Mouse (Mus musculus) CH12.LX (cell line): Measurements from ENCODE around the gene Lbx2. TPM values are rescaled to one million over a fixed set of nuclear protein-coding genes. Genes with fewer than 3 reads are reported as not detected.

Experiments used
- DNase-seq: peaks from one replicate; pipeline ENCODE4 v3.0.0-alpha.2; 2013; ENCODE audit errors: extremely low read depth
- H3K27ac ChIP-seq: 2 replicates; pipeline ENCODE4 v1.5.1; 2012; ENCODE audit warnings: low read depth, mild to moderate bottlenecking, control low read depth, moderate library complexity; ENCODE audit not compliant: insufficient read depth
- H3K27me3 ChIP-seq: replicated peaks from 2 replicates; pipeline ENCODE3; 2012; ENCODE audit warnings: inconsistent platforms
- H3K36me3 ChIP-seq, 2 experiments: replicated peaks in 1 of 2; 2 replicates each; pipeline versions ENCODE3 to v1.6.1; 2012; ENCODE audit warnings: inconsistent platforms in 1 of 2, low read length in 1 of 2, mild to moderate bottlenecking in 1 of 2, mixed read lengths in 1 of 2, moderate library complexity in 1 of 2; ENCODE audit not compliant: control insufficient read depth in 1 of 2, insufficient read depth in 1 of 2
- H3K4me1 ChIP-seq, 2 experiments: 2 replicates each; pipeline ENCODE4 v1.6.1; 2012; ENCODE audit warnings: inconsistent platforms in 1 of 2, moderate library complexity in 1 of 2; ENCODE audit not compliant: insufficient read depth in 2 of 2, control insufficient read depth in 1 of 2
- H3K4me2 ChIP-seq: 2 replicates; pipeline ENCODE4 v1.6.1; 2012; ENCODE audit warnings: low read depth, mild to moderate bottlenecking, control low read depth; ENCODE audit not compliant: poor library complexity, insufficient read depth, severe bottlenecking
- H3K4me3 ChIP-seq, 3 experiments: fragments of 150-350 bp in 1 of 3; sonication (generic) in 1 of 3; replicated peaks in 1 of 3; 2 replicates each; pipeline versions ENCODE3 to v1.5.1; 2011 to 2012; ENCODE audit warnings: low read depth in 2 of 3, low read length in 2 of 3, mild to moderate bottlenecking in 2 of 3, moderate library complexity in 2 of 3, control low read depth in 1 of 3, improper control_type of control experiment in 1 of 3, inconsistent platforms in 1 of 3, mixed read lengths in 1 of 3; ENCODE audit not compliant: poor library complexity in 1 of 3
- H3K79me2 ChIP-seq: replicated peaks from 2 replicates; pipeline ENCODE4 v1.6.1; 2012; ENCODE audit warnings: mild to moderate bottlenecking, moderate library complexity; ENCODE audit not compliant: control insufficient read depth, poor library complexity, insufficient read depth, severe bottlenecking; ENCODE audit errors: extremely low read depth
- H3K9ac ChIP-seq: 2 replicates; pipeline ENCODE4 v1.6.1; 2012; ENCODE audit warnings: low read depth, mild to moderate bottlenecking, control low read depth, moderate library complexity; ENCODE audit not compliant: insufficient read depth
- H3K9me3 ChIP-seq: replicated peaks from 2 replicates; pipeline ENCODE3; 2012; ENCODE audit warnings: low read length, inconsistent platforms, mixed read lengths
- CHD1 ChIP-seq: IDR thresholded peaks from 2 replicates; pipeline ENCODE4 v1.6.1; 2012; ENCODE audit warnings: low read depth, low read length, improper control_type of control experiment, inconsistent platforms
- CHD2 ChIP-seq: IDR thresholded peaks from 2 replicates; pipeline ENCODE4 v1.6.1; 2011; ENCODE audit warnings: low read length, improper control_type of control experiment
- E2F4 ChIP-seq: IDR thresholded peaks from 2 replicates; pipeline ENCODE4 v1.6.1; 2011; ENCODE audit warnings: low read depth, low read length, improper control_type of control experiment; ENCODE audit not compliant: insufficient replicate concordance
- ELF1 ChIP-seq: IDR thresholded peaks from 2 replicates; pipeline ENCODE4 v1.6.1; 2014; ENCODE audit warnings: low read depth, mild to moderate bottlenecking, inconsistent platforms, low read length, improper control_type of control experiment
- EP300 ChIP-seq: IDR thresholded peaks from 2 replicates; pipeline ENCODE4 v1.6.1; 2011; ENCODE audit warnings: low read length, improper control_type of control experiment
- ETS1 ChIP-seq: conservative IDR thresholded peaks from 2 replicates; pipeline ENCODE4 v1.6.1; 2012; ENCODE audit warnings: low read depth, mild to moderate bottlenecking, inconsistent platforms, low read length, improper control_type of control experiment, moderate library complexity
- GABPA ChIP-seq: IDR thresholded peaks from 2 replicates; pipeline ENCODE4 v1.6.1; 2012; ENCODE audit warnings: low read depth, low read length, improper control_type of control experiment, inconsistent platforms; ENCODE audit not compliant: insufficient replicate concordance
- JUN ChIP-seq: IDR thresholded peaks from 2 replicates; pipeline ENCODE4 v1.6.1; 2011; ENCODE audit warnings: low read depth, mild to moderate bottlenecking, low read length, improper control_type of control experiment, moderate library complexity; ENCODE audit not compliant: insufficient read depth
- JUND ChIP-seq: conservative IDR thresholded peaks from 2 replicates; pipeline ENCODE4 v1.6.1; 2011; ENCODE audit warnings: low read depth, low read length, improper control_type of control experiment
- KAT2A ChIP-seq: IDR thresholded peaks from 2 replicates; pipeline ENCODE4 v1.6.1; 2012; ENCODE audit warnings: low read length, improper control_type of control experiment, inconsistent platforms; ENCODE audit not compliant: insufficient replicate concordance
- MAFK ChIP-seq: IDR thresholded peaks from 2 replicates; pipeline ENCODE4 v1.6.1; 2011; ENCODE audit warnings: low read length, improper control_type of control experiment; ENCODE audit not compliant: insufficient replicate concordance
- MAX ChIP-seq: IDR thresholded peaks from 2 replicates; pipeline ENCODE4 v1.6.1; 2011; ENCODE audit warnings: low read length, improper control_type of control experiment
- MAZ ChIP-seq: IDR thresholded peaks from 2 replicates; pipeline ENCODE4 v1.6.1; 2012; ENCODE audit warnings: low read depth, mild to moderate bottlenecking, inconsistent platforms, low read length, improper control_type of control experiment, moderate library complexity
- MEF2A ChIP-seq: IDR thresholded peaks from 2 replicates; pipeline ENCODE4 v1.6.1; 2014; ENCODE audit warnings: low read depth, mild to moderate bottlenecking, inconsistent platforms, low read length, improper control_type of control experiment, borderline replicate concordance
- MXI1 ChIP-seq: IDR thresholded peaks from 2 replicates; pipeline ENCODE4 v1.6.1; 2011; ENCODE audit warnings: mild to moderate bottlenecking, low read depth, low read length, improper control_type of control experiment
- NRF1 ChIP-seq: IDR thresholded peaks from 2 replicates; pipeline ENCODE4 v1.6.1; 2014; ENCODE audit warnings: low read depth, mild to moderate bottlenecking, inconsistent platforms, low read length, improper control_type of control experiment, moderate library complexity
- POLR2A ChIP-seq: IDR thresholded peaks from 2 replicates; pipeline ENCODE4 v1.6.1; 2011; ENCODE audit warnings: low read depth, mild to moderate bottlenecking, improper control_type of control experiment, low read length
- RAD21 ChIP-seq: IDR thresholded peaks from 2 replicates; pipeline ENCODE4 v1.6.1; 2011; ENCODE audit warnings: low read depth, mild to moderate bottlenecking, low read length, improper control_type of control experiment, moderate library complexity
- SIN3A ChIP-seq: IDR thresholded peaks from 2 replicates; pipeline ENCODE4 v1.6.1; 2012; ENCODE audit warnings: low read length, improper control_type of control experiment, inconsistent platforms
- SMC3 ChIP-seq: IDR thresholded peaks from 2 replicates; pipeline ENCODE4 v1.6.1; 2011; ENCODE audit warnings: low read depth, low read length, improper control_type of control experiment
- TBP ChIP-seq: conservative IDR thresholded peaks from 2 replicates; pipeline ENCODE4 v1.6.1; 2011; ENCODE audit warnings: low read depth, low read length, improper control_type of control experiment
- TCF12 ChIP-seq: IDR thresholded peaks from 2 replicates; pipeline ENCODE4 v1.6.1; 2014; ENCODE audit warnings: low read depth, mild to moderate bottlenecking, inconsistent platforms, low read length, improper control_type of control experiment
- USF1 ChIP-seq: IDR thresholded peaks from 2 replicates; pipeline ENCODE4 v1.6.1; 2014; ENCODE audit warnings: low read depth, mild to moderate bottlenecking, inconsistent platforms, low read length, improper control_type of control experiment
- ZKSCAN1 ChIP-seq: IDR thresholded peaks from 2 replicates; pipeline ENCODE4 v1.6.1; 2012; ENCODE audit warnings: low read depth, inconsistent platforms, low read length, improper control_type of control experiment, borderline replicate concordance
- ZMIZ1 ChIP-seq: IDR thresholded peaks from 2 replicates; pipeline ENCODE4 v1.6.1; 2012; ENCODE audit warnings: low read depth, mild to moderate bottlenecking, inconsistent platforms, low read length, improper control_type of control experiment
- ZNF384 ChIP-seq: IDR thresholded peaks from 2 replicates; pipeline ENCODE4 v1.6.1; 2012; ENCODE audit warnings: low read depth, low read length, improper control_type of control experiment, inconsistent platforms
- dilution Hi-C: fragments of 300-500 bp; cut with MboI; formaldehyde crosslinking; loops from 2 replicates; pipeline ENCODE4 v1.14.3; 2020; ENCODE audit warnings: low sequenced_read_pairs; ENCODE audit not compliant: extremely low pct_unique_long_range_greater_than_20kb, extremely low pct_ligation_motif_present
- in situ Hi-C: fragments of 300-500 bp; cut with MboI; formaldehyde crosslinking; loops from 3 replicates; pipeline ENCODE4 v1.14.3; 2019; ENCODE audit warnings: low sequenced_read_pairs, low pct_ligation_motif_present, low pct_unique_long_range_greater_than_20kb, mixed read lengths
- polyA plus RNA-seq: library from polyadenylated mRNA; unstranded; fragments of >175 nt; gene quantifications from 2 replicates; pipeline ENCODE4 v1.2.1, GENCODE M21; 2012; ENCODE audit warnings: low read depth; ENCODE audit not compliant: insufficient read length
- total RNA-seq, 2 experiments: library from RNA; depleted of rRNA; stranded (reverse); fragments of 300-350 nt in 1 of 2; fragments of >200 nt in 1 of 2; gene quantifications; 2 replicates each; pipeline ENCODE4 v1.2.3; 2012 to 2014

Gene Lbx2
- total and polyA plus RNA-seq, 3 experiments, result 1.2 TPM; not detected in 2

GRCm38 (mm10) chr6:83121863-83122710 lies 35.9 kb downstream of the Lbx2 start:
- H3K27me3 ChIP-seq, result no peaks in the 10 kb centered on the region

DNA sequence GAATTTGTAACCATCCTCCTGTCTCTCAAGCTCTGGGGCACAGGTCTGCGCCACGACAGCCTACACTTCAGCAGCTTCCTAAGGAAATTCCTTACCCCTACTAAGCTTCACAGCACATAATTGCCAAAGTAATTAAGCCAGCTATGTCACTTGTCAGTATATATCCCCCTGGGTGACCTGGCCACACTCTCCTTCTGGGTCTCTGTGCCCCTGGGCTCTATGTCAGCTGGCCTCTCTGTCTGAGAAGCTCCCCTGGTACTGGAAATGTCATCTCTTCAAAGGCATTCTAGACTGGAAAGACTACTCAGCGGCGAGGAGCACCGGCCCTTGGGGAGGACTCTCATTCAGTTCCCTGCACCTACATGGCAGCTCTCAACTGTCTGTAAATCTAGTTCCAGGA lies 36.8 kb downstream of the Lbx2 start:
- H3K4me3 ChIP-seq, result no peak overlapping the region
- no peak overlapping the region for H3K4me2 ChIP-seq
- no peak for DNase-seq
- in situ Hi-C loops (no loop called here), dilution Hi-C loops (no loop called here)
- H3K27ac ChIP-seq, result no peak overlapping the region
- peaks cover 7 to 23% of the 10 kb centered on the region in 2 experiments for H3K36me3 ChIP-seq
- no peak overlapping the region for H3K9ac ChIP-seq
- TF ChIP-seq MAZ (no peak), ELF1 (no peak), MEF2A (no peak), ETS1 (no peak), TBP (no peak), TCF12 (no peak), MAFK (no peak), ZKSCAN1 (no peak), JUN (no peak), JUND (no peak), SMC3 (no peak), MXI1 (no peak), GABPA (no peak), USF1 (no peak), POLR2A (no peak), MAX (no peak), CHD1 (no peak), RAD21 (no peak), EP300 (no peak)
- TF ChIP-seq, all 38 proteins: peak for 0
- Histone ChIP-seq H3K9me3 (no peaks in the 10 kb centered on the region), H3K4me1 (peaks cover 17 to 61% of the 10 kb centered on the region in 2 experiments), H3K79me2 (no peaks in the 10 kb centered on the region), H3K27me3 (no peaks in the 10 kb centered on the region)

More at GRCm38 (mm10) chr6:83121863-83122710, 35.9 kb downstream of the Lbx2 start:
- Histone ChIP-seq H3K4me3 (peak overlapping the region; percentile 59 to 67 (median 63)), H3K9me3 (no peaks in the 10 kb centered on the region), H3K4me1 (peaks cover 21 to 70% of the 10 kb centered on the region in 2 experiments), H3K27ac (0 out of 2 replicates have a peak overlapping the region, but pooled peaks have one; percentile 5), H3K4me2 (peak overlapping the region; percentile 81), H3K9ac (peak overlapping the region; percentile 46; the same call in 1 of the 2 replicates), H3K36me3 (peaks cover 15 to 32% of the 10 kb centered on the region in 2 experiments), H3K79me2 (no peaks in the 10 kb centered on the region)
- in situ Hi-C loops, result no loop called here
- DNase-seq, result no peak
- TF ChIP-seq NRF1 (no peak), ZNF384 (no peak), CHD1 (no peak), CHD2 (no peak), EP300 (no peak), TBP (no peak), ZMIZ1 (no peak), USF1 (no peak), SIN3A (no peak), SMC3 (no peak), KAT2A (no peak), E2F4 (no peak)
- dilution Hi-C loops, result no loop called here
